Mouse (Mus musculus) adrenal gland, adult (tissue): ENCODE measurements around the gene Tmem200b.

ENCODE experiments used
- DNase-seq, 2 experiments: peaks; one replicate each; pipeline ENCODE4 v3.0.0; 2022 to 2023; ENCODE audit warnings: low spot score in 1 of 2; ENCODE audit not compliant: inconsistent age in 2 of 2

Gene Tmem200b

DNA sequence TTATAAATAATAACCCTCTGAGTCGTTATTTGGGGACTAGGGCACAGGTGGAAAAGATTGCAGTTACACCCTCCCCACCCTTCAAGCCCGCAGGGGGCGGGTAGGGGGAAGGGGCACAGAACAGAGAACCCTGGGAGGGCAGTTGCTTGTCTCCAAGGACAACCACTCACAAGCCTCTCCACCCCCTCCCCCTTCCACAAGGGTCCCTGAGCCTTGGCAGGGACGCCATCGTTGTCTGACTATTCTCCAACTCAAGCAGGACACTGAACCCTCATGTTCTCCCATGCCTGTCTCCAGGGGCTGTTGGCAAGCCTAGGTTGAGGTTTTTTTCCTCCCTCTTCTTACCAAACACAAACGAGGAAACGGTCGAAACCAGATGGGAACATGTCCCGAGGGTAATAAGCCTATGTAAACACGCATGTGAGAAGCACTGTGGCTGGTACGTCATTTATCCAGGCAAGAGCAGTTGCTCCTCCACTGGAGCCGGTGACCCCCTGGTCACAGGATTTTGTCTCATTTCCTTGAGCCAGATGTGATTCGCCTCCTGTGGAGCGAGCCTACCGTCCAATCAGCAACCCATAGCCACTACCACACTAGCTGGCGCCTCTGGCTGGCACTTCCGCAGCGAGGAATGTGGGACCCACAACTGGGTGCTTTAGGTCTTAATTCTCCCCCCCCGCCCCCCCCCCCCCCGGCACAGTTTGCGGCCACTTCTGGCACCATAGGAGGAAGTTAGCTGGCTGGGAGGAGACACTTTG, 11.2 kb upstream of the Tmem200b start:
- no peak for DNase-seq

DNA sequence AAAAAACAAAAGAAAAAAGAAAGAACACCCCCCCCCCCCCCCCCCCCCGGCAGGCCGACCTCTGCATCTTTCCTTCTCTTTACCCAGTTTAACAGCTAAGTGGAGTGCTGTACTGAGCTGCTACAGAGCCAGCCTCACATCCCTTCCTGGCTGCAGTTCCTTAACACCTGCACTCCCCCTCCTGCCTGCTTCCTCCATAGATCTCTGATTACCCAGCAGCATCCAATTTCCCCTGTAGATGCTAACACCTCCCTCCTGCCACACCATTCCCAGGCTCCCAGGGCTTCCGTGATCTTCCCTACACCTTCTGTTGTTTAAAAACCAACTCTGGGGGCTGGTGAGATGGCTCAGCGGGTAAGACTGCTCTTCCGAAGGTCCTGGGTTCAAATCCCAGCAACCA, 10.1 kb upstream of the Tmem200b start:
- DNase-seq: no peak

DNA sequence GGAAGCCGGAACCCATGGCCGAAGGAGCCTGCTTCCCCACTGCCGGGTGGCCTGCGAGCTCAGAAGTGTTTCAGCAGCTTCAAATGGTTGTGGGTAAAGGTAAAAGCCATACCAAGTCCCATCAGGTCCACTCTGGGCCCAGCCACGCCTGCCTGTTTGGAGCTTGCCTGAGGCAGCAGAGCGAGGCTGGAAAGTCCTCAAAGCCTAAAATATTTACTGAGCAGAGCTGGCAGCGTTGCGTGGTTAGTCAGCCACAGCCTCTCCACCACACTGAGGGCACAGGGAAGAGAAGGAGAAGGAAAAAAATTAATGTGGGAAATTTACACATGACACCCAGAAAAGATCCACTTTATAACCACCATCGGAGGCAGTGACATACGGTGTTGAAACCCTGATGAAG, 8.0 kb upstream of the Tmem200b start:
- no peak for DNase-seq

DNA sequence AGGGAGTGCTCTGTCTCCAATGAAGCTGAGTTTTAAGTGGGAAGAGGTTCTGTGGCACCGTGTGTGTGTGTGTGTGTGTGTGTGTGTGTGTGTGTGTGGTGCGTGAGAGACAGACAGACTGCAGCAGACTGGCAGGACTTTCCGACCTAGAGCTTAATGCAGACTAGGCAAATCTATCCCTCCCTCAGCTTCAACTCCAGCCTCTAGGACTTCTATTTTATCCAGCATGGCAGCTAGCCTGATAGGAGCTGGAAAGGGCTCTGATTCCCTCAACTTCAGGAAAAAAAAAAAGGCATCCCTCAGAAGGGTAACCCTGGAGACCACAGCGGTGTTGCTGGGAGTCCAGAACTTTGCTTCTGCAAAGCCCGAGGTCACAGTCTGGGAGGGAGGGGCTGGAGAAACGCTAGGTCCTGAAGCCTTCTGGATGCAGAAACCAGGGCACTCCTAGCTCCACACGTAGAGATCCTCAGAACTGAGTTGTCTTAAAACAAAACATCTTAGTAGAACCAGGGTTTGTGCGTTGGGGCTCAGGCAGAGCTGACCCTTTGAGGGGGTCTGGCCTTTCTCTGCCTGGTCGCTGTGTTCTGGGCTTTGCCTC, 7.4 kb upstream of the Tmem200b start:
- DNase-seq: no peak

DNA sequence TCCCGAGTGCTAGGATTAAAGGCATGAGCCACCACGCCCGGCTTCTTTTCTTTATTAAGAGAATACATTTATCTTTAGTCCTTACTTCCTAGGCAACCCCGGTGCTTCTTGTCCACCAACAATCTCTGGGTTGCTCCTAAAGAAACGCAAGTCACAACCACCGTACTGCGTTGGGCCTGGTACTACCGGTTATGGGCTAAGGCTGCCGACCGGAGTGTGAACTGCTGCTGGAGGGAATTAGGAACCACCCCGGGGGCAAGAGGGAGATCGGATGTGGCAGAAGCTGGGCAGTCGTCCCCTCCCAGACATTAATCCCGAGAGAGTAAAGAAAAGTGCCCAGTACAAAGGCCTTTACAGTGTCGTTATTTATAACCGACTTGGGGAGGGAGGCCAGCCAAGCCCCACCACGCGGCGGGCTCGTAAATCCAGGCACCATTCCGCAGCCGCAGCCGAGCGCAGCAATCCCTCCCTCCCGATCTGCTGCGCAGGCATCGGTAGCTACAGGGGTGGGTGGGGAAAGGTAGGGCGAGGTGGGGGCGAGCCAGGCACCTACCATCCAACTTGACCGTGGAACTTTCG, 6.6 kb upstream of the Tmem200b start:
- DNase-seq: peak in 1 of 2 experiments; percentile 52

DNA sequence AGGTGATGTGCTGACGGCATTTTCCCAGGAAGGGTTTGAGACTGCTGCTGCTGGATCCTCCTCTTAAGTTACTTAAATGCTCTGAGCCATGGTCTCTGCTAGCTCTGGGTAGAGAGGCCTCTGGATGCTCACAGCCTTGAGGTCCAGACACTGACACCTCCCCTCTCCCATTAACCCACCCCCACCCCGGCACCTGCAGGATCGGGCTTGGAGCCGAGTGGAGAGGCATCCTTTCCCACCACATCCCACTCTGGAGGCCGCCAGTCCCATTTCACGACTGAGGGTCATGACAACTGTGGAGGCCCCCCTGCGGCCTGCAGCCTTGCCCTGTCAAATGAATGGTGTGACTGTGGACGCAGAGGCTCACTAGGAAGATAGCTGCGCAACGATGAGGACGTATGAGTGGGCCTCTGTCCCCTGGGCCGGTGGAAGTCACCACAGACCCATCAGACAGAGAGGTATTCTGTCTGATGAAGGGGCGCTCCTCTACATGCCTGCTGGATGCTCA, 5.7 kb upstream of the Tmem200b start:
- DNase-seq: peak in 1 of 2 experiments; percentile 40

DNA sequence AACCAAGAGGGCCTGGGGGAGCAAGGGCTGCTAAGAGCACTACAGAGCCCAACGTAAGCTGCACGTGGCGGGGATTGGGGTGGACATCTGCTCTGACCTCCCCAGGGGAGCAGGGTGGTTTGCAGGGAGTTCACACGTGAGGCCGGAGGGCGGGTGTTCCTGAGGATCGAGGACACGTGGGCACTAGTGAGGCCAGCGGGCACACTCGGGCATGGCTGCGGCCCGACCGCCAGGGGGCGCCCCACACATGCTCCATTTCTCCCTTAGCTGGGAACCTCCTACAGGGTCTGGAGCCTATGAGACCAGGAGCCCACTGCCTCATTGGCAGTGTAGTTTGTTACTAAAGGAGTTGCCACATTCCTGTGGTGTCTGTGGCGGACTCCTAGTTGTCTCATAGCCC, 5.1 kb upstream of the Tmem200b start:
- peak; percentile 84 to 94 for DNase-seq

DNA sequence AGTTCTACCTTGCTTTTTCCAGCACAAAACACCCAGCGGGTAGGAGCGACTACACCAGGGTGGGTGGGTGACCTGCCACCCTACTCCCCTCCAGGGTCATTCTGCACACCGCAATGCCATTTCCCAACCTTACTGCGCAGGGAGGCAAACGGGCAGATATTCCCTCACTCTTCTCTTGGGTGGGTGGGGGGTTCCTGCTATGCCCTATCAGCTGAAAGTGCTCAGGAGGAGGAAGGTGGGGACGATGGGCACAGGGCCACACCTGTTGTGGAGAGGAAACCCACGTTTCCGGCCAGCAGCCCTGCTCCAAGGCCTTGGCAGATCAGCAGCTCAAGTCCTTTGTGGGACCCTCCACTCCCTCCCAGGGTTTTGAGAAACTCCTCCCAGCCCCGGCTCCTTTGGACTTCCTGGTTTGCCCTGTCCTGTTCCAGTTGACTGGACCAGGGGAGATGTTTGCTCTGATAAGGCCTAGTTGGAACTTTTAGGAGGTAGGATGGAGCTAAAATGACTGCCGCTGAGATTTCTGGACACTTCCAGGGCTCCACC, 4.5 kb upstream of the Tmem200b start:
- DNase-seq: peak in 1 of 2 experiments; percentile 45

DNA sequence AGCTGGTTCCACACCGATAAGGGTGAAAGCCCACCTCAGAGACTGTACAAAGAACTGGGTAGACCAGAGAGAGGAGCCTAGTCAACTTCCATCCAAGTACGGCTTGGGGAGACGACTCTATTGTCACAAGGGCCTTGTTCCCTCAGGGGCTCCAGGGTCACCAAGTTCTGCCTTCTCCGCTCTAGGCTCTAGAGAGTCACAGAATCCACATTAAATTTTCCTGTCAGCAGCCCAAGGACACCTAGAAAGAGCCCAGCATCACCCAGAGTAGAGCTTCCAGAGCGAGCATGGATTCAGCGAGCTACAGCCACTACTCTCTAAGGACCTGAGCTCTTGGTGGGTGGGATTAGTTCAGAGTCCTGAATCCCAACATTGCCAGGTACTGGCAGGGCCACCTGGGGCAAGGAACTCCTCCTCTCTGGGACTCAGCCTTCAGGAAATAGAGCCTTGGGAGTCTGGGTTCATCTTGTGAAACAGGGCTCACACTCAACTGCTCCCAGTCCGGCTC, 3.5 kb upstream of the Tmem200b start:
- DNase-seq: peak; percentile 60 to 83

DNA sequence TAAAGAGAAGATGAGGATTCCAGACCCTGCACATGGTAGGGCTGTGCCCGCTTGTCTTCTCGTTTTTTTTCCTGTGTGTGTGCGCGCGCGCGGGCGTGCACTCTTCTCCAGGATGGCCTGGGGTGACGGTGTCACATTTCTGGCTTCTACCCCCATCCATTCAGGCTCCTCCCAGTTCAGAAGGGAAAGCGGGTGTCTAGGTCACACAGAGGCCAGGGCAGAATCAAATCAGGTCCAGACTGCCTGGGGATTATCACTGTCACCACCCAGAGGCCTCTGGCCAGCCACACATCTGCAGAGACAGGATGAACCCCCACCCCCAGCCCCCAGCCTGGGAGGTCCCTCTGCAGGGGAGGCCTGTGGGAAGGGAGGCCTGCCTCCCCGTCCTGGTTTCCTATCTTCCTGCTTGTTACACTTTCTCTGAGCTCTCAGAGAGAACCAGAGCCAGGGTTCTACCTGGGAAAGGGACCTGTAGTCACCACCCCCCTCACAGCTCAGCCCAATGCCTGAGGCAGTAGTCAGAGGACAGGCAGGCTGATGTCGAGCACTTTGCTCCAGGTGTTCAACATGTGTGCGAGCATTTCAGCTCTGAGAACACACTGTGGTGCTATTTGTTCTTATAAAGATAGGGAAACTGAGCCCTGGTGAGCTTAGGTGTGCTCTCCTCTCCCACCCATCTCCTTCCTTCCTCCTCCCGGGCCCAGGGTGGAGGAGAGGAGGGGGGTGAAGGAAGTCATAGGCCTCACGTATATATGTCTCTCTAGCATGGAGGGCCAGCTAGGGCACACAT, 2.7 kb upstream of the Tmem200b start:
- peak in 1 of 2 experiments; percentile 58 for DNase-seq

DNA sequence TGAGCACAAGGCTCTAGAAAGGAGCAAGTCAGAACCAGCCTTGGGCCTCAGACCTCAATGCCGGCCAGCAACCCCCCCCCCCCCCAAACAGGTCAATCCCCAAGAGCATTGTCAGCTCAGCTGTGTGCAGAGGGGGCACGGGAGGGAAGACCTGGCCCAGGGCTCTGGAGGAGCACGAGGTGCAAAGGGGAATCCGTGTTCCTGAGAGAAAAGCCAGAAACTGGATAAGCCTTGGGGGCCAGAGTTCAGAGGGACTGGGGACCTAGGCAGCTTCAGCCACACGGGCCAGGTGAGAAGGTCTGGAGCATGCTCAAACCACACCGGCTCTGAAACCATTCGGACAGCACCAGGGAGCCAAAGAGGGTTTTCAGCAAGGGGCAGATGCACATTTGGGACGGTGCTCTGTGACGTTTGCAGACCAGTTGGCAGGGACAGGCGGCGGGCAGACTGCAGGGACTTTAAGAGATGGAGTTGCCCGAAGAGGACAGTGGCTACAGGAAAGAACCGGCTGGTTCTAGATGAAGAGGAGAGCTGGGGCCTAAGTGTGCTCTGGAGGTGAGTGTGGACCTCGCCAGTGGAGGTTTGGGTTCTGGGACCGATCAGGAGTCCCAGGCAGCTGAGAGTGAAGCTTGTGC, 1.9 kb upstream of the Tmem200b start:
- no peak for DNase-seq

DNA sequence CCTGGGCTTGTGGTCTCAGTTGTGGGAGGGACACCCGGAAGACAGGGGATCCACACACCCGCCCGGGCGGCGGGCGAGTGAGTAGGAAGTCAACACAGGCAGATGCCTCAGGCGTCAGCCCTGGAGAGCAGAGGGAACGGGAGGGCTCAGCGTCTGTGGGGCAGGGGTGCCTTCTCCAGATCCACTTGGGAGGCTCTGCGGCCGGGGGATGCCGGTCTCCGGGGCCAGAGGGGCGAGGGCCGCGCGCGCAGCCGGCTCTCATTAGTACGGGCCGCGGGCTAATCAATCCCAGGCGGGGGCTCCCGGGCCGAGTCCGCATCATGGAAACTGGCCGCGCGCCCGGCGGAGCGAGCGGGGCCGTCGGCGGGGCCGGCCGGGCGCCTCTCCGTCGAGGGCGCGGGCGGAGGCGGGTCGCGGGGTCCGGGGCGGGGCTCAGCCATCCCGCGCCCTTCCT, 1.4 kb upstream of the Tmem200b start:
- DNase-seq: peak; percentile 61 to 73

DNA sequence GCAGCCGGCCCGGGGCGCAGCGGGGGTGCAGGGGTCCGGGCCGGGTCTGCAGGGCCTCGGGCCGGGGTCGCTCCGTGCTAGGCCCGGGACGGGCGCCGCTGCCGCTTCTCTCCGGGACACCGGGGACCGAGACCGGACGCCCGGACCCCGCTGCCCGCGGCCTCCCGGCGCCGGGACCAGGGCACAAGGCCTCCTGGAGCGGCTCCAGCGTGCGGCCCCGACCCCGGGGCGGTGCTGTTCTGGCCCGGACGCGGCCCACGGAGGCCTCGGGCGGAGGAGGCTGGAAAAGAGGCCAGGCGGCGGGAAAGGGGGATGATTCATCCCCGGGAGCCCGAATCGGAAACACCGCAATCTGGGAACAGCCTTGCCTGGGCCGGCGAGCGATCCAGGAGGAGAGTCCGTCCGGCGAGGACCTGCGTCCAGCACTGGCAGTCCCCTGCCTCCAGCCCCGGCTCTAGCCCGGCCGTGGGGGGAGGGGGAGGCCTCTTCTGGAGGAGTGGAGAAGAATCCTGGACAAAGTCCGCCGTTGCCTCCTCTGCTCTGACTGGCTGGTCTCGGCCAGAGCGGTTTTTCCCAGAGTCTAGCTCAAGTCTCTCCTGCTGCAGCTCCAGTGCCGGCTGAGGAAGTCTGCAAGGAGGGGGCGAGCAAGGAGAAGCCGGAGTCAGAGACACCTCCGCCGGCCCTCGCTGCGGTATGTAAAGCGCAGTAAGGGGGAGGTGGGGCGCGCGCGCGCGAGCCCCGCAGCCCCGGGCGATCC, 798 bp upstream of the Tmem200b start:
- peak; percentile 77 to 90 for DNase-seq

DNA sequence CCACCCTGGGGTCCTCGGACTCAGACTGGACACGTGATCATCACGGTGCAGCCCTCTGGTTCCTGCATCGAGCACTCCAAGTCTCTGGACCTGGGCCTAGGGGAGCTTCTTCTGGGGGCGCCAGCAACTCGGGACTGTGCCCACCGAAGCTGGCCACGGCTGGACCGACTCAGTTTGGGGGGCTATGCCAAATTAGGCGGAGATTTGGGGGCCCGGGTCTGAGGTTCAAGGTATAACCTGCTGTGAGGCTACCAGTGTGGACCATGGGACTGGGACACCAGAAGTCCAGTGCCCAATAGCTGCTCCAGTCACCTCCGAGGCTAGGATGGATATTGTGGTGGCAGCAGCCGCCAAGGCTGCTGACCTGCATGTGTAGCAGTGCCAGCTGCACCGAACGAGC, 833 bp downstream of the Tmem200b start:
- no peak for DNase-seq

DNA sequence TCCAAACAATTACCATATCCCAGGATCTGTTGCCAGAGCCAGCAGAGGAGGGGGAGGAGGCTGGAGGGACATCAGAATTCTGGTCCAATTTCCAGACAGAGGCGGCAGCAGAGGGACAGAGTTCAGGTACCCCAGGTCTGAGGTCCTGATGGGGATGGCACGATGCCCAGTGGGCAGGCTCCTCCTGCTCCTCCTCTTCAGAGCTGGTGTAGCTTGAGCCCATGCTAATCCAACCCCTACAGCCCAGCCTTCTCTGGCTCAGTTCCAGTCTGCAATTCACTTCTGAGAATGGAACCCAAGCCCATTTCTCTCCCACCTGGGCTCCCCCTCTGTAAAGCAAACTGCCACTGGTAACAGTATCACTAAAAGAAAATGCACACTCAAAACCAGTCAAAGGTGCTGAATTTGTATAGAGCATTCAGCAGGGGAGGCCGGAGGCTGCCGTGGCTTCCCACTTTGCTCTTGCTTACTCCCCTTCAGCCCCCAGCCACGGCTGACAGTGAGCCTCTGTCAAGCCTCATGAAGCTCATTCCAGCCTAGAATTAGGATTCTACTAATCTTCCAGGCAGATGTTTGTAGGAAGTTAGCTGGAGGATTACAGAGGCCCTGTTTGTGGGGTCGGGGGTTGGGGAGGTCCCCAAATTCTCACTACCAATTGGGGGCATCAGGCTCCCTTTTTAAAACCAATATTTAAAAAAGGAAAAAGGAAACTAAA, 2.7 kb downstream of the Tmem200b start:
- peak in 1 of 2 experiments; percentile 65 for DNase-seq

DNA sequence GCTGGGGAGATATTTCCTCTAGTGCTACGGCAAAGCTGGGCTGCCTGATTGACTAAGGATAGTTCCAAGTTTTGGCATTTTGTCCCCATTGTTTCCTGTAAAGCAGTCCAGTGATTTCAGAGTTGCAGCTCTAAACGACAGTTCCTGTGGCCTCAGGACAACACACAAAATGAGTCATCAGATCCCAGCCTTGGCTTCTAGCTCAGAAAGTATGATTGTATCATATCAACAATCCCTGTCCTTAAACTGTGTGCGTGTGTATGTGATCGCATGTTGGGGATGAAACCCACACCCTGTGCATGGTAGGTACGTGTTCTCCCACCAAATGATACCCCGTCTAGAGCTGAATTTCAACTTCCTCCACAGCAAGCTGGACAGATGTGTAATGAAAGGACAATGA, 7.6 kb downstream of the Tmem200b start:
- peak in 1 of 2 experiments; percentile 81 for DNase-seq

DNA sequence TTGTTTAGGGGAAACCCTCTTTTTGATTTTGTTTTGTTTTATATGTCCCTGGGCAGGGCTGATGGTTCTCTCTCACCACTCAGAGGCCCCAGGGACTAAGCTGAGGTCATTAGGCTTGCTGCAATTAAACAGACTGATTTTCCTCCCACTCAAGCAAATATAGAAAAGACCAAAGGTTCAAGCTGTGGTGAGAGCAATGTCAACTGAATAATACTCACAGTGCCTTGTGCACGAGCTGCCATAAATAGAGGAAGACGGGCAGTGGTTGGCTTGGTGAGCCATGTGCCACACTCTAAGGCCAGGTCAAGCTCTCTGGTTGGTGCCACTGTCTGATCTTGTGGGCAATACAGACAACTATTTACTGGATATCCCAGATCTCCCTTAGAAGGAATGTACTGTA, 17.9 kb downstream of the Tmem200b start:
- peak in 1 of 2 experiments; percentile 41 for DNase-seq

DNA sequence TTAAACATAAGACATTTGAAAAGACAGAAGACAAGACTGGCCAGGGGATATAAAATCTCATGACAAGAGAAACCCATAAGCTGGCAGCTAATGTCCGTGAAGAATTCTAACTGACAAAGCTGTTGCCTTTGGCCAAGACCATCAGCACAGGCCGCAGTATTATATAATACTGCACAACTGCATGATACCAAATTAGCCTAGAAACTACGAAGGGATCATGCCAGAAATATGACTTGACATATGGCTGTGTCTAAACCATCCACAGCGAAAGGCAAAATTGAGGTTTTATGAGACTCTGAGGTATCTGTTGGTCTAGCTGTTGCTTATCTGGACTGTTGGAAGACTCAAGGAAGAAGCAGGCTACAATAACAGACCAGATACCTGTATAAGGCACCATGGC, 19.3 kb downstream of the Tmem200b start:
- DNase-seq: no peak

DNA sequence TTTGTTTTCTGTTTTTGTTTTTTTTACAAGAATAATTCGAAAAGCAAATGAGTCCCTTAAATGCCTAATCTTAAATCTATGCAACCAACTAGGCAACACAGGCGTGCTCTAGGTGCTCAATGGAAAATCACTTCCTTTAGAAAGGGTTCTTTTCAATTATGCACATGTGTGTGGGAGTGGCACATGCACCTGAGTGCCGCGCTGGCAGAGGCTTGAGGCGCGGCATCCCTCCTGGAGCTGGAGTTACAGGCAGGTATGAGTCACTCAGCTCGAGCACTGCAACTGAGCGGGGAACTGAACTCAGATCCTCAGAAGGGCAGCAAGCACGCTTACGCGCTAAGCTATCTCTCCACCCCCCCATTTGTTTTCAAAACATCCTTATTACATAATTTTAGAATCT, 26.3 kb downstream of the Tmem200b start:
- no peak for DNase-seq
